Mouse (Mus musculus) megakaryocyte, embryonic 14.5 days (primary cell): ENCODE data around the gene Pitpna. TPM values are rescaled to one million over a fixed set of nuclear protein-coding genes. Genes with fewer than 3 reads are reported as not detected.

Experiments used
- H3K27me3 ChIP-seq: replicated peaks from 2 replicates; pipeline ENCODE3; 2012; ENCODE audit warnings: inconsistent platforms
- H3K36me3 ChIP-seq: replicated peaks from 2 replicates; pipeline ENCODE3; 2012; ENCODE audit warnings: low read length, inconsistent platforms, mixed read lengths
- H3K4me1 ChIP-seq: 2 replicates; pipeline ENCODE4 v1.6.1; 2012; ENCODE audit warnings: inconsistent platforms
- H3K4me3 ChIP-seq: replicated peaks from 2 replicates; pipeline ENCODE3; 2012; ENCODE audit warnings: moderate library complexity, mild to moderate bottlenecking, inconsistent platforms
- H3K9me3 ChIP-seq: 2 replicates; pipeline ENCODE4 v1.6.1; 2012; ENCODE audit warnings: inconsistent platforms
- FLI1 ChIP-seq: IDR thresholded peaks from 2 replicates; pipeline ENCODE4 v1.6.1; 2012; ENCODE audit warnings: low read length, inconsistent platforms, mixed read lengths
- GATA1 ChIP-seq: IDR thresholded peaks from 3 replicates; pipeline ENCODE4 v1.6.1; 2012; ENCODE audit warnings: mixed read lengths, low read length, inconsistent platforms, borderline replicate concordance
- polyA plus RNA-seq: library from polyadenylated mRNA; stranded (reverse); fragments of >175 nt; gene quantifications from 2 replicates; pipeline ENCODE4 v1.2.3, GENCODE M21; 2012; ENCODE audit warnings: low replicate concordance; ENCODE audit not compliant: insufficient read depth

The Pitpna gene
- polyA plus RNA-seq, 1 experiment = 62.8 TPM

- no peaks in the 10 kb centered on the region for H3K9me3 ChIP-seq
- peaks cover 57% of the 10 kb centered on the region for H3K36me3 ChIP-seq
- no peaks in the 10 kb centered on the region for H3K27me3 ChIP-seq
- TF ChIP-seq GATA1 (no peak), FLI1 (no peak)
- H3K4me3 ChIP-seq = peak overlapping the region; percentile 42
- peaks cover 90% of the 10 kb centered on the region for H3K4me1 ChIP-seq
These were observed 59.8 kb downstream of the Pitpna start for GRCm38 (mm10) chr11:75647681-75648211.

- Histone ChIP-seq H3K27me3 (no peaks in the 10 kb centered on the region), H3K4me1 (peaks cover 91% of the 10 kb centered on the region), H3K36me3 (peaks cover 43% of the 10 kb centered on the region), H3K9me3 (no peaks in the 10 kb centered on the region), H3K4me3 (peak overlapping the region; percentile 38)
- TF ChIP-seq FLI1 (peak; percentile 76; the same call in 1 of the 2 replicates), GATA1 (peak; percentile 94)
These were observed 61.3 kb downstream of the Pitpna start for GRCm38 (mm10) chr11:75649155-75649561.

GRCm38 (mm10) chr11:75650311-75650710 lies 62.4 kb downstream of the Pitpna start, which contains the start of gene Myo1c:
Gene Myo1c (plus strand): TSS chr11:75650504.
- Histone ChIP-seq H3K4me3 (peak within 1 kb of the TSS; percentile 100), H3K9me3 (no peaks in the 10 kb centered on the region), H3K4me1 (peaks cover 91% of the 10 kb centered on the region), H3K27me3 (no peaks in the 10 kb centered on the region), H3K36me3 (peaks cover 32% of the 10 kb centered on the region)
- TF ChIP-seq FLI1 (no peak), GATA1 (no peak)

GRCm38 (mm10) chr11:75650958-75651425 lies 63.1 kb downstream of the Pitpna start:
- no peaks in the 10 kb centered on the region for H3K9me3 ChIP-seq
- H3K4me3 ChIP-seq = peak overlapping the region; percentile 100
- H3K27me3 ChIP-seq = no peaks in the 10 kb centered on the region
- peaks cover 88% of the 10 kb centered on the region for H3K4me1 ChIP-seq
- TF ChIP-seq FLI1 = no peak
- TF ChIP-seq GATA1 = no peak
- H3K36me3 ChIP-seq = peaks cover 25% of the 10 kb centered on the region

GRCm38 (mm10) chr11:75651426-75652221 lies 63.7 kb downstream of the Pitpna start:
- no peak for TF ChIP-seq GATA1
- TF ChIP-seq FLI1 = no peak
- H3K4me1 ChIP-seq = peaks cover 91% of the 10 kb centered on the region

GRCm38 (mm10) chr11:75652222-75652941 lies 64.5 kb downstream of the Pitpna start:
- Histone ChIP-seq H3K4me3 (peak overlapping the region; percentile 100), H3K9me3 (no peaks in the 10 kb centered on the region), H3K36me3 (peaks cover 19% of the 10 kb centered on the region), H3K4me1 (peaks cover 91% of the 10 kb centered on the region), H3K27me3 (no peaks in the 10 kb centered on the region)
- TF ChIP-seq FLI1 = no peak

More at GRCm38 (mm10) chr11:75651426-75652221, 63.7 kb downstream of the Pitpna start:
- Histone ChIP-seq H3K36me3 (peaks cover 21% of the 10 kb centered on the region), H3K4me3 (peak overlapping the region; percentile 100), H3K9me3 (no peaks in the 10 kb centered on the region), H3K27me3 (no peaks in the 10 kb centered on the region)

GRCm38 (mm10) chr11:75652942-75653684 lies 65.2 kb downstream of the Pitpna start:
- Histone ChIP-seq H3K4me3 (peak overlapping the region; percentile 100), H3K27me3 (no peaks in the 10 kb centered on the region), H3K9me3 (no peaks in the 10 kb centered on the region), H3K36me3 (peaks cover 19% of the 10 kb centered on the region), H3K4me1 (peaks cover 91% of the 10 kb centered on the region)
- TF ChIP-seq GATA1 = no peak
- TF ChIP-seq FLI1 = no peak

- H3K27me3 ChIP-seq = no peaks in the 10 kb centered on the region
- H3K36me3 ChIP-seq = peaks cover 23% of the 10 kb centered on the region
- no peaks in the 10 kb centered on the region for H3K9me3 ChIP-seq
- H3K4me1 ChIP-seq = peaks cover 89% of the 10 kb centered on the region
- no peak for TF ChIP-seq GATA1
- TF ChIP-seq FLI1 = no peak
- peak overlapping the region; percentile 94 for H3K4me3 ChIP-seq
These were observed 66.0 kb downstream of the Pitpna start for GRCm38 (mm10) chr11:75653781-75654470.
